Mouse (Mus musculus) lung, postnatal 0 days (tissue): ENCODE results near the gene Neurod2.

Experiments used
- CTCF ChIP-seq: IDR thresholded peaks from 2 replicates; pipeline ENCODE4 v1.5.1; 2016; ENCODE audit warnings: antibody characterized with exemption, mild to moderate bottlenecking
- EP300 ChIP-seq: IDR thresholded peaks from 2 replicates; pipeline ENCODE4 v1.6.1; 2016; ENCODE audit warnings: antibody characterized with exemption, mild to moderate bottlenecking, control low read depth

GRCm38 (mm10) chr11:98330745-98331204 lies 1.3 kb upstream of the Neurod2 start:
- TF ChIP-seq CTCF (no peak), EP300 (no peak)
